Mouse (Mus musculus) kidney, adult 10 weeks (tissue): Measurements from ENCODE around the gene Olfml2a. TPM values are rescaled to one million over a fixed set of nuclear protein-coding genes. Genes with fewer than 3 reads are reported as not detected.

Experiments
- polyA plus RNA-seq: library from polyadenylated mRNA; stranded (reverse); fragments of 350-450 nt; fragmentation: Illumina TruSeq; extraction: RNeasy Lipid Tissue Mini Kit (QIAGEN cat#74804); gene quantifications from one replicate; pipeline ENCODE4 v1.2.3, GENCODE M21; 2014; ENCODE audit warnings: low read depth, low replicate concordance

Olfml2a gene
- 1.1 TPM for polyA plus RNA-seq

DNA sequence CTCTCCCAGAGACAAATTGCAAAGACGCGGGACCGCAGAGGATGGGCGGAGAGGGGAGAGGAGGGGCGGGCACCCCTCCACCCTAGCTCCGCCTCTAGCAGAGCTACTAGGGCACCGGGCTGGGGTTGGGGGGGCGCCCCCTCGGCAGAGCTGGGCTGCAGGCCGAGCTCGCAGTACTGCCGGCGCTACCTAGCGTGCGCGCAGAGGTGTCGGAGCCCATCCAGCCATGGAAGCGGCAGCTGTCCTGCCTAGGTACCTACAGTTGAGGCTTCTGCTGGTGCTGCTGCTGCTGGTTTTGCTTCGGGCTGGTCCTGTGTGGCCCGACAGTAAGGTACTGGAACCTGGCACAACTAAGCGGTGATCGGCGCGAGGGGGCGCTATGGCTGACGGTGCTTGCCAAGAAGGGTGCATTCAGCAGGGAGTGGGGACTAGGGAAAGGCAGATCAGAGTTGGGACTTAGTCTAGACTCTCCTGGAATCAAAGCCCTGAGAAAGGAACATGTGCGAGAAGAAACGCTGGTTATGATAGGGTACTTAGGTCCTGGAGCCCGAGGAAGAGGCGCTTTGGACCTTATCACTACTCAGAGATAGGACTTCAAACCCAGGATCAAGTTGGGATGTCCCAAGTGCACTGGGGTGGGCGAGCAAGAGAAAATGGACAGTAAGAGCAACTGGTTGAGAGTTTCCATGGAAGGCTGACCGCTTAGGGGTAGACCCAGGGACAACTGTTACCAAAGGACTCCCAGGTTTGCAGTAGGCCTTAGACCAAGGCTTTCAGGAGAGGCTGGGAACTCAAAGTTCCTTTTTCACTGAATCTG, at the start of gene Olfml2a:
Gene Olfml2a (plus strand): TSS at position 128 of the 817 bp plus-strand sequence.

GRCm38 (mm10) chr2:38927115-38927979, 4.4 kb upstream of the Olfml2a start, which contains the start of gene Nr6a1:
Gene Nr6a1, minus strand, starts transcription at chr2:38927688.

DNA sequence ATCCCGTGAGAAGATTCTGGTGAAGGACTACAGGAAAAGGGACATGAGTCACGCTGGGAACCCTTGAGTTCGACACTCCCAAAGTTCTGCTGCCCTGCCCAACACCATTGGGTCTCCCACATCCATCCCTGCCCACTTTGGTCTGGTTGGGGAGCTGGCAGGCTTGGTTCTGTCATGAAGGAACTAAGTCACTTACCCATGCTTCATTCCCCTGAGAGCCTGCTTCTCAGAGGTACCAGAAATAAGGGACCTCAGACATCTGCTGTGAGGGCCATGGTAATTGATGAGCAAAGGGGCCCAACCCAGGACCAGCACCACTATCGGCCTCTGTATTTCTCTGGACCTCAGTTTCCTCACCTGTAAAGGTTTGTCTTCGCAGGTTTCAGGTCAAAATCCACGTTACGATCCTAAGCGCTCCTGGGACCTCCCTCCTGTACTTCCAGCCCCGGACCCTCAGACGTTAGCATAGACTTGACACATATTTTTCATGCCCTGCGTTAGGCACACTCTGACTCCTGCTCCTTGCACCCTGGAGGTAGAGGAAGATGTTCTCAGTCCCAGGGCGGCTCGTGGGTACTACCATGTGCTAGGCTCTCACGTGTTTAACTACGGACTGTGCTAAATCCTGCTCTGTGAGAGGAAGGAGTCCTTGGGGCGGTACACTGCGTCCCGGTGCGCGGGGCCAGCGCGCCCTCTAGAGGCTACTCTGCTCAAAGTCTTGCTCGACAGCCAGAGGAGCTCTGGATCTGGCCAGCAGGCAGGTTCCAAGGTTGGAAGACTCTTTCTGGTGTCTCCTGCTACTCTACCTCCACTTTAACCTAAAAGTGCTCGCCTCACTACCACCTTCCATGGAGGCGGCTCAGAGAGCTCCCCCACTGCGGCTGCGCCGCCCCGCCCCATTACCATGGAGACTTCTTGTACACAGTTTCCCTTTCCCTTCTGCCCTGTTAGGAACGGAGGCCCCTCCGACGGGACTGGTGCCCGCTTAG, 65.9 kb downstream of the Olfml2a start, which contains the start of gene Wdr38:
Gene Wdr38 (plus strand): TSS at position 91 of the 989 bp plus-strand sequence.

DNA sequence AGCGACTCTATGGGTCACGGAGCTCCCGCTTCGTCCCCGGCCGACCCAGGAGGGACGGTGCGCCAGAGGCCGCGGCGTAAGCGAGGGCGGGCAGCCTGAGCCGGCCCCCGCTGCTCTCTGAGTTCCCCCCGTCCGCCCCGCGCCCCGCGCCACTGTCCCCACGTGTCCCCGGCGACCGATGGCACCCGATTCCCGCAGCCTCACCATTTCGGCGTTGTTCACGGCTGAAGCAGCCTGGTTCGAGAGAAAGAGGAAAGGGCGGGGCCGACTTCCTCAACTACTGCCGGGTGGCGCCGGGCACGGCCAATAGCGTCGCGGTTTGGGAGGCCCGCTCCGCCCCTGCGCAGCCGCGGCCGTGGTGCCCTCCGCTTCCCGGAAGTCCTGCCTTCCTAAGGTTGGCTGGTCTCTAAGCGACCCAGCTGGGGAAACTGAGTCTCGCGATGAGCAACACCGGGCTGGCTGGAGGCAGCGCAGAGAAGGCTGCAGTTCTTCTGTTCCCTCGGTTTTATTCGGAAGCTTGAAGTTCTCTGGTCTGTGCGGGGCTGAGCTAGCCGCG, 73.2 kb downstream of the Olfml2a start, which contains the start of gene Arpc5l:
Gene Arpc5l (plus strand): TSS at position 469 of the 556 bp plus-strand sequence.

DNA sequence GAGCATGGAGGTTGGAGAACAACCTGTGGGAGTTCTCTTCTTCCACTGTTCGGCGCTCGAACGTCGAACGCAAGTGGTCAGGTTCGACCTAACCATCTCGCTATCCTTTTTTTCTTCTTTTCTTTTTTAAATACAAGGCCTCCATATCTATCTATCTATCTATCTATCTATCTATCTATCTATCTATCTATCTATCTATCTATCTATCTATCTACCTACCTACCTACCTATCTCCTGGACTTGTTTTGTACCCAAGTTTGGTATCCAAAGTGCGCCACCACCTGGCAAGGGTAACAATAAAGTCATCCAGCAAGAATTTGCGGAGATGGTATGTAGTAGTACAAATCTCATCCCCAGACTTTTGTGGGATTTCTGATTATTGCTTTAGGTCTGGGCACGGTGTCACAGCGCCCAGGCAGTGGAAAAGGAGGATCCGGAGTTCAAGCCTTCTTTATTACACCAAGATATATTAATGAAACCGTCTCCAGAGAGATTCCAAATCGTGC, 73.8 kb downstream of the Olfml2a start, which contains the start of gene Rpl35:
Gene Rpl35 (minus strand): TSS at position 51 of the 506 bp plus-strand sequence.

Other genes with a start within 250 kb of the Olfml2a start
- not detected for gene Nr5a1, start 217.4 kb upstream of the Olfml2a start, polyA plus RNA-seq
- 4.4 TPM for gene Nr6a1, start 4.3 kb upstream of the Olfml2a start, polyA plus RNA-seq
- 0.20 TPM for gene Wdr38, start 65.5 kb downstream of the Olfml2a start, polyA plus RNA-seq
- gene Arpc5l, start 73.4 kb downstream of the Olfml2a start, polyA plus RNA-seq: 196 TPM
- gene Rpl35, start 73.6 kb downstream of the Olfml2a start, polyA plus RNA-seq: 44.2 TPM
- gene Golga1, start 133.6 kb downstream of the Olfml2a start, polyA plus RNA-seq: 38.2 TPM